Mouse (Mus musculus) kidney, embryonic 16.5 days (tissue): ENCODE results near the gene Chl1. TPM values are rescaled to one million over a fixed set of nuclear protein-coding genes. Genes with fewer than 3 reads are reported as not detected.

Experiments used
- ATAC-seq: fragments of 200-750 bp; cut with Nextera tagmentation; 2 replicates; pipeline ENCODE4 v1.8.0; 2017; ENCODE audit warnings: moderate TSS enrichment; ENCODE audit not compliant: low FRiP score, low TSS enrichment
- H3K27ac ChIP-seq: fragments of 300-500 bp; sonication (generic); 2 replicates; pipeline ENCODE4 v1.5.1; 2014; ENCODE audit warnings: low read length
- H3K27me3 ChIP-seq: fragments of 300-500 bp; sonication (generic); 2 replicates; pipeline ENCODE4 v1.6.1; 2014; ENCODE audit warnings: low read length, control low read depth, mixed read lengths; ENCODE audit not compliant: insufficient read depth
- H3K36me3 ChIP-seq: fragments of 300-500 bp; sonication (generic); 2 replicates; pipeline ENCODE4 v1.6.1; 2014; ENCODE audit warnings: low read length, control low read depth, mixed read lengths; ENCODE audit not compliant: insufficient read depth
- H3K4me1 ChIP-seq: fragments of 300-500 bp; sonication (generic); 2 replicates; pipeline ENCODE4 v1.6.1; 2014; ENCODE audit warnings: low read length, control low read depth, mixed read lengths; ENCODE audit not compliant: insufficient read depth
- H3K4me2 ChIP-seq: fragments of 300-500 bp; sonication (generic); replicated peaks from 2 replicates; pipeline ENCODE4 v1.6.1; 2014; ENCODE audit warnings: low read depth, low read length
- H3K4me3 ChIP-seq: fragments of 300-500 bp; sonication (generic); 2 replicates; pipeline ENCODE4 v1.5.1; 2014; ENCODE audit warnings: mild to moderate bottlenecking, low read length
- H3K9ac ChIP-seq: fragments of 300-500 bp; sonication (generic); replicated peaks from 2 replicates; pipeline ENCODE4 v1.6.1; 2014; ENCODE audit warnings: low read length
- H3K9me3 ChIP-seq: fragments of 300-500 bp; sonication (generic); 2 replicates; pipeline ENCODE4 v1.6.1; 2016; ENCODE audit warnings: low read length, control low read depth
- WGBS: fragments of 180-500 bp; shearing (Covaris S2); extraction: QIAGEN DNeasy Blood & Tissue Kit; methylation state at CpG from one replicate; pipeline ENCODE4 v1.1.7; 2014; 5-methylcytosine and 5-hydroxymethylcytosine counted together
- polyA plus RNA-seq: library from polyadenylated mRNA; unstranded; fragments of >200 nt; fragmentation: Nextera tagmentation; extraction: Ambion mirVana; gene quantifications from 2 replicates; pipeline ENCODE4 v1.2.1, GENCODE M21; 2015

Gene Chl1
- polyA plus RNA-seq, 1 experiment from 2014 or later, result 0.22 TPM

- H3K36me3 ChIP-seq, result no peaks in the 10 kb centered on the region
- WGBS, result 25% methylated on average over 4 of the region's 4 CpGs
Measured at GRCm38 (mm10) chr6:103746103-103746502, 235.7 kb downstream of the Chl1 start.

DNA sequence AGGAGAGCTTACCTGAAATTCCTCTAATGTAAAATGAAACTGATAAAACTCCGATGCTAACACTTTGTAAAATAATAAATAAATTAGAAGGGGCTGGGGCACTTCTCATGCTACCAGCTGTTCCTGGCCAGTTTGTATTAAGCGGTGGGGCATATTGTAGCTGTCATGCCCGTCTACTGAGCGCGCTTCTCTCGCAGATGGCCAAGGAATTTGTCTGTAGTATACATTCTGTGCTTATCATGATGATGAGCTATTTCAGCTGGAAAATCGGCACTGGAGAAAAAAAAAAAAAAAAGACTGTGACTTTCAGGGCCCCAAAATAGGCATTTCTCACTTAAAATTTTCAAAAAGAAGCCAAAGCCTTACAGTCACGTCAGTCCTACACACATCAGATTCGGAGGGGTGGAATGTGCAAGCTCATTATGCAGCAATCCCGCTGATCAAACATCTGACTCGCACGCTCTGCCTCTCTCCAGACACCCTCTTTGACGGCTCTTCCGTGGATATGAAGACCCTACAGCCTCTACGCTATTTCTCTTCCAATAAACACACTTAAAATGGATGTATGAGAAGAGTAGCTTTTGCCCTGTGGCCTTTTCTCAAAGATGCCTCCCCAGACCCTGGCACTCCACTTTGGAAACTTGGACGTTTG lies 238.9 kb downstream of the Chl1 start:
- ATAC-seq, result no peak
- no peaks in the 10 kb centered on the region for H3K27me3 ChIP-seq
- H3K9me3 ChIP-seq, result 0 out of 2 replicates have a peak, but pooled peaks cover 3% of the 10 kb centered on the region
- WGBS, result 72% methylated on average over 16 of the region's 16 CpGs
- no peaks in the 10 kb centered on the region for H3K36me3 ChIP-seq
- H3K4me2 ChIP-seq, result no peak overlapping the region
- no peaks in the 10 kb centered on the region for H3K4me1 ChIP-seq
- no peak overlapping the region for H3K4me3 ChIP-seq
- no peak overlapping the region for H3K27ac ChIP-seq
- H3K9ac ChIP-seq, result no peak overlapping the region

More at GRCm38 (mm10) chr6:103746103-103746502, 235.7 kb downstream of the Chl1 start:
- Histone ChIP-seq H3K9me3 (no peaks in the 10 kb centered on the region), H3K27ac (no peak overlapping the region), H3K4me1 (no peaks in the 10 kb centered on the region), H3K9ac (no peak overlapping the region), H3K4me3 (no peak overlapping the region), H3K27me3 (no peaks in the 10 kb centered on the region), H3K4me2 (no peak overlapping the region)
- ATAC-seq, result no peak

- Histone ChIP-seq H3K4me3 (no peak overlapping the region), H3K9me3 (0 out of 2 replicates have a peak, but pooled peaks cover 3% of the 10 kb centered on the region), H3K36me3 (no peaks in the 10 kb centered on the region), H3K9ac (no peak overlapping the region), H3K27ac (no peak overlapping the region), H3K27me3 (no peaks in the 10 kb centered on the region), H3K4me1 (no peaks in the 10 kb centered on the region), H3K4me2 (no peak overlapping the region)
- WGBS, result 71% methylated on average over 4 of the region's 4 CpGs
- no peak for ATAC-seq
Measured at GRCm38 (mm10) chr6:103753891-103754290, 243.5 kb downstream of the Chl1 start.

DNA sequence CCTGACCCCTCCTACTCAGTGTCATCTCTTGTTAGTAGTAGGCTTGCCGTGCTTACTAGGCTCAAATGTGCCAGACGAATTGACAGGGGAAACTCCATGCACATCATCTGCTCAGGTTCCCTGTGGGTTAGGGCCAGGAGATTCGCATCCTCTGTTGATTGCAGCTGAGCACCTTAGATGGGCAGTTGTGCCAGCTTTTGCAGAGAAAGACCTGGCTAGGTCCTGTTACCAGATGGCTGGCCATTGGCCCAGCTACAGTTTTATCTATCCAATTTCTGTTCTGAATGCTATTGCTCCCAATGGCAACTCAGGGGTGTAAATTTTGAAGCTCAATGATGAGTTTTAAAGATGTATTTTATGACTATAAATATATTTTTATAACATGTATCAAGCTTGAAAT lies 256.4 kb downstream of the Chl1 start:
- ATAC-seq, result no peak
- no peaks in the 10 kb centered on the region for H3K27me3 ChIP-seq
- 77% methylated on average over 3 of the region's 3 CpGs for WGBS

GRCm38 (mm10) chr6:103781058-103781457 lies 270.7 kb downstream of the Chl1 start:
- H3K27ac ChIP-seq, result no peak overlapping the region
- no peak overlapping the region for H3K4me2 ChIP-seq
- no peaks in the 10 kb centered on the region for H3K9me3 ChIP-seq
- H3K27me3 ChIP-seq, result no peaks in the 10 kb centered on the region
- 86% methylated on average over 5 of the region's 5 CpGs for WGBS
- no peaks in the 10 kb centered on the region for H3K36me3 ChIP-seq
- H3K9ac ChIP-seq, result no peak overlapping the region
- no peak for ATAC-seq
- no peaks in the 10 kb centered on the region for H3K4me1 ChIP-seq
- H3K4me3 ChIP-seq, result no peak overlapping the region

More for the DNA sequence above, 256.4 kb downstream of the Chl1 start:
- Histone ChIP-seq H3K9ac (no peak overlapping the region), H3K4me1 (no peaks in the 10 kb centered on the region), H3K4me3 (no peak overlapping the region), H3K4me2 (no peak overlapping the region), H3K27ac (no peak overlapping the region), H3K36me3 (no peaks in the 10 kb centered on the region), H3K9me3 (peaks cover 4% of the 10 kb centered on the region; the same call in 1 of the 2 replicates)

DNA sequence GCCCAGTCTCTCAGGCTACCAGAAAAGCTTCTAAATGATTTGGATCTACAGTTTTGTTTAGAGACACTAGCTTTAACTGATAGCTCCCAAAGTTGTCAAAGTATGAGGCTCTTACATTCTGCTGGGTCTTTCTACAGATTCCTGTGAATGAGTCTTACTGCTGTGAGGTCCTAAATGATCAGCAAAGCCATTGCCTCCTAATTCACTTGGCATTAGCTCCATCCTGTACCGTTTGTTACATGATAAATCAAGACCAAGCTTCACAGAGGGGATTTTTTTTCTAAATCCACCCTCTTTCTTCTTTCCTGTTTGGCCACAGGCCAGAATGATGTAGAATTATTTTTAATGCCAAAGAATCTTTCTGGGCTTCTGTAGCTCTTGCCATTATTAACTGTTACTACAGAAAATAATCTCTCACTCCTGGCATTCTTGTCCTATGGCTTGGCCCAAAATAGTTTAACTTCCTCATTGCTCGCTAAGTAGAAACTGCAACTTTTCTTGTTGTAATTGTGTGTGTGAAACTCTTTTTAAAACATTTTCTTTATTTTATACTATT lies 280.8 kb downstream of the Chl1 start:
- WGBS, result 54% methylated on average over 2 of the region's 2 CpGs
- Histone ChIP-seq H3K9me3 (no peaks in the 10 kb centered on the region), H3K4me2 (no peak overlapping the region), H3K4me3 (no peak overlapping the region), H3K27ac (no peak overlapping the region), H3K36me3 (no peaks in the 10 kb centered on the region), H3K27me3 (no peaks in the 10 kb centered on the region), H3K9ac (no peak overlapping the region), H3K4me1 (no peaks in the 10 kb centered on the region)
- ATAC-seq, result no peak

- no peak for ATAC-seq
- WGBS, result 91% methylated on average over 1 of the region's 1 CpGs
Measured at GRCm38 (mm10) chr6:103795241-103795640, 284.9 kb downstream of the Chl1 start.

More at GRCm38 (mm10) chr6:103795241-103795640, 284.9 kb downstream of the Chl1 start:
- H3K36me3 ChIP-seq, result no peaks in the 10 kb centered on the region
- no peak overlapping the region for H3K4me3 ChIP-seq
- H3K27ac ChIP-seq, result no peak overlapping the region
- no peak overlapping the region for H3K9ac ChIP-seq
- no peaks in the 10 kb centered on the region for H3K4me1 ChIP-seq
- H3K27me3 ChIP-seq, result no peaks in the 10 kb centered on the region
- no peaks in the 10 kb centered on the region for H3K9me3 ChIP-seq
- no peak overlapping the region for H3K4me2 ChIP-seq
